Mouse (Mus musculus) heart, postnatal 0 days (tissue): ENCODE measurements at regions not wholly inside any gene's neighbourhood (a gene's known extent, or its start where the extent isn't known, plus 50 kb on each side); places are given as distances from the start of the nearest gene placed in this dataset.

Experiments used
- CTCF ChIP-seq: IDR thresholded peaks from 2 replicates; pipeline ENCODE4 v1.5.1; 2016; ENCODE audit warnings: antibody characterized with exemption, control low read depth, low read depth
- EP300 ChIP-seq: IDR thresholded peaks from 2 replicates; pipeline ENCODE4 v1.6.1; 2016; ENCODE audit warnings: antibody characterized with exemption, low read depth

- TF ChIP-seq CTCF (no peak), EP300 (no peak)
These were observed 384.5 kb upstream of the Mtpn start for GRCm38 (mm10) chr6:35924189-35924588.
